Mouse (Mus musculus) kidney, postnatal 36 days (tissue): ENCODE results near the gene Hlx.

Source experiments
- DNase-seq, 2 experiments: peaks; one replicate each; pipeline ENCODE4 v3.0.0; 2021 to 2022; ENCODE audit warnings: mixed read lengths in 2 of 2

Gene Hlx

GRCm38 (mm10) chr1:184732556-184733049, at the start of gene Hlx:
Gene Hlx (minus strand): TSS chr1:184732619.
- peak; percentile 76 to 77 for DNase-seq

GRCm38 (mm10) chr1:184782161-184782513, 49.7 kb upstream of the Hlx start:
- DNase-seq: peak; percentile 12 to 29

- no peak for DNase-seq
Observed at GRCm38 (mm10) chr1:184781286-184782160, 49.1 kb upstream of the Hlx start.

GRCm38 (mm10) chr1:184778157-184778556, 45.7 kb upstream of the Hlx start:
- DNase-seq: no peak

DNA sequence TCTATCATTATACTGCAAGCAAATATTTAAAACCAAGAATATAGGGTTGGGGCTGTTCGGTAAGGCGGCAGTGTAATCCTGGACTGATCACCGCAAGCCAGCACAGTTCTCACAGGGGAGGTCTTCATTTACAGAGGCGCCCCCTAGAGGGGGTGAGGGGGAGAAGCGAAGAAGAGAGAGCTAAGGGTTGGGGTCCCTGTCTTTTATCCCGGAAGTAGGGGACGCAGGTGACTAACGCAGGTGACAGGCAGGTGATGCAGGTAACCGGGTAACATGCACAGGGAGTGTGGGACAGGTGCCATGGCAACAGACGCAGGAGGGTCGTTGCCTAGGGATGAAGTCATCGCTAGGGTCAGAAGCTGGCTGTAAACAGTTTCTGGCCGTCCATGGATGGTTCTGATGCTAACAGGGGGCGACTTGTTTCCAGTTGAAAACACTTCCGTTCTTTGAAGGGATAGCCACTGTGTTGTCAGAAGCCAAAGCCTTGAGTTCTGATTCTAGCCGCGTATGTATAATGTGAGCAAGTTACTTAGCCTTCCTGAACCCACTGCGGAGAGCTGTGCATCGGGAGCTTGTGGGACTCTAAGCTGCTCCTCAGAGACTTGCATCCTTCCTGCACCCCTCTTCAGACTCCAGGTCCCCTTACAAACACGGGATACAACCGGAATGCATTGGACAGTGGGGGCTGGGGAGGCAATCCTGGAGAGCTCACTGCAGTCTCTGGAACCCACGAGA, 44.8 kb upstream of the Hlx start:
- DNase-seq: no peak

DNA sequence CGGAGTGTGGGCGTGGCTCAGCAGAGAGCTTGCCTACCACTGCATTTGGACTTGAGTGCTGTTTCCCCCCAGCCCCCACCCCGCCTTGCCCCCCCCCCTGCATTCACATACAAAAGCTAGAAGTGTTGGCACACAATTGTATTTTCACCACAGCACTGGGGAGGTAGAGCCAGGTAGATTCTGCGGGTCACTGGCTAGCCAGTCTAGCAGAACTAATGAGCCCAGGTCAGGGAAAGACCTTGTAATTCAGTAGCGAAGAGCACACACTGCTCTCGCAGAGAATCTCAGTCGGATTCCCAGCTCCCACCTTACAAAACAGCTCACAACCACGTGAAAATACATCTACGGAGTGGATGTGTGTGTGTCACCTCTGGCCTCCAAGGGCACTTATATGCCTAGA, 42.9 kb upstream of the Hlx start:
- peak; percentile 48 to 70 for DNase-seq

DNA sequence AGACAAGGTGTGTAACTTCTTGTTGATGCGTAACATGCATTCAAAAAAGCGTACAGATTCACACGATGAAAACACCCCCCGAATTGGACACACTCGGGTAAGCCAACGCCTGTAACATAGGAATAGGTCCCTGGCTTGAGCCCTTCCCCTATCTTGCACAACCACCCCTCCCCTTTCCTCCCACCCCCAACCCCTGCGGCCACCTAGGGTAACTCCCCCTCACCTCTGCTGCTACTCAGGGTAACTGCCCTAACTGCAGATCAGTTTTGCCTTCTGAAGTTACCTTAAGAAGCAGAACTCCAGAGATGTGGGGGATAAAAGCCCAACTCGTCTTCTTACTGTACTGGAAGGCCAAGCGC, 39.5 kb upstream of the Hlx start:
- no peak for DNase-seq

DNA sequence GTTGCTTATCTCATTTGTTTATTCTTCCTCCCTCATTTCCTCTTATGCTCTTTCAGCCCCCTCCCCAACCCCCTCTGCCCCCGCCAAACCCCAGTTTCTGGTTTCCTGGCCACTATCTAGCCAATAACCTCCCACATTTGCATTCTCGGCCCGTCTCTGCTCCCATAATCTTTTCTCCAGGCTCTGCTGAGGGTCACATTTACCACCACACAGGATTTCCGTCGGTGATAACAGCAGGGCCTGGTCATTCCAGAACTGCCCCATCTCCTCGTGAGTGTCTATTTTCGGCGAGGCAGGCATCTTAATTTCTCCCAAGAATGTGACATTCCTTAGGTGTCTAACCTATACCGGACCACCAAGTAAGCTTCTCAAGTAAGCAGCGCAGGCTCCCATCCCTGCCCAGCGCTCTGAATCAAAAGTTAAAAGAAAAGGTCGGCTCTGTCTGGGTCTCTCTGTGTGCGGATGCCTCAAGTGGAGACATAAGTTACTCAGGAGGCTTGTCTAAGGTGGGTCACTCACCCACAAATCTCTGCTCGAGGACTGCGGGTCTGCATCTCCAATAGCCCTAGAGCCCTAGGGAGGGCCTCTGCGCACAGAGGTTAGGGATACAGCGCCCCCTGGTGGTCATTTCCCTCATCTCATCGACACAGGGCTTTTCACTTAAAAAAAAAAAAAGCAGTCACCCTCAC, 38.9 kb upstream of the Hlx start:
- DNase-seq: peak; percentile 70 to 93

- no peak for DNase-seq
Observed at GRCm38 (mm10) chr1:184763866-184764265, 31.4 kb upstream of the Hlx start.

DNA sequence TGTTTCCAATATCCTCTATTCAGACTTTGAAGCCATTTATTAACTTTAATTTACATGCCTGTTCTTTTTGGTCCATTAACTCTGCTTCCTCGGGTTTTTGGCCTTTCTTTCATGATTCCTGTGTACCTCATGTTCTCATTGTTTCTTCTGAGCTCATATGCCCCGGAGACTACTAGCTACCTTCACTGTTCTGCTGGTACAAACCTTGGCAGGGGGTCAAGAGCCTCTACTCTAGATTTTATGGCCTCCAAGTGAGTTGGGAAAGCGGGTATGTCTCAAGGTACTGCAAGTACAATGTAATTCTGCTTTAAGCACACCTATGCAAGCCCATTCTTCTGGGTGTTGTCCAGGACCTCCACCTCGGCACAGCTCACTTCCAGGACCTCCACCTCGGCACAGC, 30.5 kb upstream of the Hlx start:
- no peak for DNase-seq

GRCm38 (mm10) chr1:184761988-184762387, 29.6 kb upstream of the Hlx start:
- no peak for DNase-seq

GRCm38 (mm10) chr1:184752671-184753070, 20.3 kb upstream of the Hlx start:
- no peak for DNase-seq

GRCm38 (mm10) chr1:184750114-184750664, 17.8 kb upstream of the Hlx start:
- DNase-seq: no peak

DNA sequence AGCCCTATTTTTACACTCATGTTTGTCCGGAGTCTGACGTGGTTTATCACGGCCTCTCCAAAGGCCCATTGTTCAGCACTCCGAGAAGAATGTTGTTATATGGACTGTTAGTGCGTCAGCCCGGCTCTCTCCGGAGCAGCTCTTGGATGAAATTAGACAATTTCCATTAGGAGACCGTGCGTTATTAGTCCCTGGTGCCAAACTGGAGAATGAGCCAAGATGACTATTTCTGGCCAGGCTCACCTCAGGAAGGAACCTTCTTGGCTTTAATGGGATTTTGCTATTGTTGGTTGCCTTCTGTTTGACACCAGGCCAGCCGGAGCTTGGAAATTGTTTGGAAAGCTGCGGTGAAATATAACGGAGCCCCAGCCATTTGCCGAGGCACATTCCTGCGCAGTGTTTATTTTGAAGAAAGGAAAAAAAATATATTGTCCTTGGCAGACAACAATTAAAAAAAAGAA, 16.3 kb upstream of the Hlx start:
- peak; percentile 74 to 78 for DNase-seq

DNA sequence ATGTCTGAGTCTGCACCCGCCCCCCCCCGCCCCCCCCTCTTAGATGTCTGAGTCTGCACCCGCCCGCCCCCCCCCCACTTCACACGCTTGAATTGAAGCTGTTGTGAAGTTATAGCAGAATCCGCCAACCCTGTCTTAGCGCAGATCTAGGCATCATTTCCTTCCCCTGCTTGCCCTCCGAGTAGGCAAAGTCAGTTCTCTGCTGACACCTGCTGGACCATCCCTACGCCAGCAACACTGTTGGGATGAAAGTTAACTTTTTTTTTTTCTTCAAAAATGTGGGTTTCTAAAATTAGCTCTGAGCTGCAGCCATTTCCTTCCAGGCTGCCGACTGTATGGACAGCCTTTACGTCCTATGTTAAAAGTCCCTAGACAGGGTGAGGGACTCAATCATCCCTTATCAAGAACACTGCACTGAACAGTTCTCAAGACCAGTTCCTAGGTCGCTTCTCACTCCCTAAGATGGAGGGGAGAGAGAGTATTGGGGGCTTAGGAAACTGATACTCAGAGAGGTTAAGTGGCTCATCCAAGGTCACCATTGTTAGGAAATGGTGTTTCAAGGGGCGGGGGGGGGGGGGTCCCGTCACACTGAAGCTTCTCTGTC, 5.6 kb upstream of the Hlx start:
- DNase-seq: peak; percentile 67 to 85

GRCm38 (mm10) chr1:184737228-184737627, 4.8 kb upstream of the Hlx start:
- DNase-seq: no peak

DNA sequence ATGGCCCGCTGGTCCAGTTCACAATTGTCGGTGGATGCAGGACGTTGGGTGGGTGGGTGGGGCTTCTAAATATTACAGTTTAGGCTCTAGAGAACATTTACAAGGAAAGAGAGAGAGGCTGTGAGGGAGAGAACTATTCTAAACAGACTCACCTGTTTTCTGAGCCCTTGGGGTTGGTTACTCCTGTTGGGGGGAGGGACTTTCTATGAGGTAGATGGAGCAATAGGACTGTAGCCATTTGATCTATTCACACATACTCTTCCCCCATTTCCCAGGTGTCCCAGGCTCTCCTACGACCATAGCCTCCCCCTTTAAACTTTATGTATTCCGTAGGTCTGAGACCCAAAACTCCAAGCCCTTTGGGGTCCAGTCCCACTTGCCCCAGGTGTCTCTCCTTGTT, 3.8 kb upstream of the Hlx start:
- no peak for DNase-seq

- DNase-seq: peak; percentile 67 to 68
Observed at GRCm38 (mm10) chr1:184734991-184735920, 2.8 kb upstream of the Hlx start.

- DNase-seq: no peak
Observed at GRCm38 (mm10) chr1:184734067-184734830, 1.8 kb upstream of the Hlx start.

DNA sequence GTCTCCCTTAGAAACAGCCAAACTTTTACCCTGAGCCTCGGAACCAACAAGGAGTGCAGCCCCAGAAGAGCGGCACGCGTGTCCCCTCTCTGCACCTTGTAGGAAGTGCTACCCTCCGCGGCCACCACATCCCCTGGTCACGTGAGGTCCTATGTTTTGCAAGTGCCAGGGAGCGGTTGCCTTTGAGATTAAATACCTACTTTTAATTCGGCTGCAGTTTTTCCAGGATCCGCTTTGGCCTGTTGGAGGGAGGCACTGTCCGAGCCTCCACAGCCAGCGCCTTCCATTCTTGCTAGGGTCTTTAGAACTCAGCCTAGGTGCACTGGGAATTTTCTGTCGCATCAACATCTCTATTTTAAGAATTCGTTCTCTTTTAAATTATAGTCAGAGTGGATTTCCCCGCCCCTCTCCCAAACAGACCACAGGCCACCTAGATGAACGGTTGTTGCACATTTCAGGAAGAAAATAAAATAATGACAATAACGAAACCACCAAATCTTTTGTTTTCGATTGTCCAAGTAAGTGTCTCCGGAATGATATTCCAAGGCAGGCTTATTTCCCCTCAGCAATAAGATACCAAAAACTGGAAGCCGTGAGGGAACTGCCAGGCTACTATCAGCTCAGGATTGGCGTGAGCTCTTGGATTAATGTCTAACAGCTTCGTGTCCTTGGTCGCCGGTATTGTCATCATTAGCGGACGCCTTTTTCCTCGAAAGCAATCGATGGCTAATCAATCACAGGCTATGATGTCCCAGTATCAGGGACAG, 1.1 kb upstream of the Hlx start:
- DNase-seq: no peak
